Comparison of ENCODE assay signal across 31 mouse cellular contexts in genomic region chr12:112562462-112562861, GRCm38 (mm10). TPM values are rescaled to one million over a fixed set of nuclear protein-coding genes. Genes with fewer than 3 reads are reported as not detected.
DNase-seq lines count a peak whose midpoint lies in the region; ATAC-seq and TF ChIP-seq lines count a peak whose summit lies in the region.
"Had no signal": no experiment of that assay in that cellular context is flagged by ENCODE, and none has a peak within 500 bp of the region (broad histone marks: within the 10 kb centered on the region; RNA-seq: fewer than 3 reads in every experiment).

No protein-coding gene starts in this region.

- no peaks in the 10 kb centered on the region for H3K79me2 ChIP-seq in MEL (ENCODE audit: control insufficient read depth, insufficient read depth, low read length, poor library complexity)

- H3K27ac ChIP-seq in intestine, postnatal 0 days (ENCODE audit: low read depth, low read length) = no peak overlapping the region
- no peak overlapping the region for H3K27ac ChIP-seq in intestine, embryonic 15.5 days
- H3K27ac ChIP-seq in MEL (ENCODE audit: control insufficient read depth, low read depth, low read length) = no peak overlapping the region
- H3K27ac ChIP-seq in hindbrain, embryonic 11.5 days (ENCODE audit: low read depth, low read length) = no peak overlapping the region
- H3K27ac ChIP-seq: forebrain, embryonic 12.5 days; heart, embryonic 13.5 days; hindbrain, embryonic 15.5 days; liver, embryonic 14.5 days; stomach, embryonic 15.5 days had no signal

- peak; percentile 44 for TF ChIP-seq CTCF in intestine, postnatal 0 days (IDR thresholded peaks at IDR 0.05; ENCODE audit: low read depth)
- TF ChIP-seq CTCF in MEL (IDR thresholded peaks at IDR 0.05 in 2 of 3, conservative IDR thresholded peaks at IDR 0.05 in 1 of 3; ENCODE audit: control insufficient read depth in 1 of 3, insufficient read depth in 1 of 3, low read depth in 2 of 3, low read length in 3 of 3, poor library complexity in 1 of 3, severe bottlenecking in 1 of 3) = peak in 1 of 3 experiments; percentile 26; a peak in 2 of 6 replicates

- no peak overlapping the region for H3K4me3 ChIP-seq in intestine, postnatal 0 days (ENCODE audit: low read depth, low read length)
- H3K4me3 ChIP-seq in intestine, embryonic 15.5 days (replicated peaks) = no peak overlapping the region
- no peak overlapping the region for H3K4me3 ChIP-seq in MEL (ENCODE audit: control insufficient read depth in 1 of 2, insufficient read depth in 1 of 2, low read depth in 2 of 2, low read length in 2 of 2)
- no peak overlapping the region for H3K4me3 ChIP-seq in hindbrain, embryonic 11.5 days (ENCODE audit: low read depth, low read length)
- H3K4me3 ChIP-seq: erythroblast, embryonic 14.5 days; forebrain, embryonic 12.5 days; heart, embryonic 13.5 days; hindbrain, embryonic 15.5 days; megakaryocyte, embryonic 14.5 days; stomach, embryonic 15.5 days had no signal

- H3K4me2 ChIP-seq in intestine, postnatal 0 days (replicated peaks; ENCODE audit: low read depth) = no peak overlapping the region
- no peak overlapping the region for H3K4me2 ChIP-seq in intestine, embryonic 15.5 days (replicated peaks)
- H3K4me2 ChIP-seq in hindbrain, embryonic 11.5 days (replicated peaks; ENCODE audit: low read depth, low read length) = no peak overlapping the region
- H3K4me2 ChIP-seq: forebrain, embryonic 12.5 days; heart, embryonic 13.5 days; hindbrain, embryonic 15.5 days; stomach, embryonic 15.5 days had no signal

- peak; percentile 16 for TF ChIP-seq RAD21 in MEL (IDR thresholded peaks at IDR 0.05; ENCODE audit: low read depth, low read length)

- no peak overlapping the region for H3K9ac ChIP-seq in intestine, postnatal 0 days (ENCODE audit: low read depth, low read length)
- H3K9ac ChIP-seq in intestine, embryonic 15.5 days = no peak overlapping the region
- H3K9ac ChIP-seq in MEL (ENCODE audit: control insufficient read depth, low read depth, low read length, poor library complexity, severe bottlenecking) = no peak overlapping the region
- H3K9ac ChIP-seq in hindbrain, embryonic 11.5 days (ENCODE audit: low read depth, low read length) = no peak overlapping the region
- H3K9ac ChIP-seq: forebrain, embryonic 12.5 days; heart, embryonic 13.5 days; hindbrain, embryonic 15.5 days; liver, embryonic 14.5 days; stomach, embryonic 15.5 days had no signal

- TF ChIP-seq EP300 in MEL (IDR thresholded peaks at IDR 0.05; ENCODE audit: low read depth in 1 of 2, low read length in 2 of 2) = no peak

- peak; percentile 19 for DNase-seq in 3T3-L1 (ENCODE audit: low read depth, low spot score)
- peak; percentile 43 for DNase-seq in MEL (ENCODE audit: low read depth, low spot score)
- peak; percentile 35 for DNase-seq in splenic B cell, adult 2 months (ENCODE audit: low read depth, low spot score)
- no peak for DNase-seq in hindbrain, embryonic 11.5 days (ENCODE audit: low spot score)
- DNase-seq in cerebellum, adult 9-11 months = no peak
- DNase-seq: adrenal gland, postnatal 10 days; cerebellum, adult 8-10 months; gastrocnemius, postnatal 36 days; heart, postnatal 10 days; kidney, adult 8-10 months; kidney, postnatal 10 days; layer of hippocampus, adult 9-11 months; liver; lung, adult 2 months; lung, postnatal 4 days; midbrain, embryonic 14.5 days; thymus, postnatal 14 days had no signal

- H3K36me3 ChIP-seq in intestine, postnatal 0 days (ENCODE audit: control insufficient read depth, insufficient read depth) = no peaks in the 10 kb centered on the region
- no peaks in the 10 kb centered on the region for H3K36me3 ChIP-seq in intestine, embryonic 15.5 days
- no peaks in the 10 kb centered on the region for H3K36me3 ChIP-seq in MEL (ENCODE audit: control insufficient read depth in 1 of 2, insufficient read depth in 2 of 2, low read length in 2 of 2)
- no peaks in the 10 kb centered on the region for H3K36me3 ChIP-seq in splenic B cell, adult 2 months (ENCODE audit: control insufficient read depth, insufficient read depth, low read length, poor library complexity, severe bottlenecking)
- H3K36me3 ChIP-seq in hindbrain, embryonic 11.5 days (ENCODE audit: control insufficient read depth, insufficient read depth, low read length) = no peaks in the 10 kb centered on the region
- H3K36me3 ChIP-seq: forebrain, embryonic 12.5 days; heart, embryonic 13.5 days; hindbrain, embryonic 15.5 days; stomach, embryonic 15.5 days had no signal

- ATAC-seq in intestine, postnatal 0 days = no peak
- ATAC-seq in intestine, embryonic 15.5 days = no peak
- ATAC-seq in hindbrain, embryonic 11.5 days (ENCODE audit: low FRiP score) = no peak
- ATAC-seq: inflammation-experienced regulatory T-cells, adult 6 months; Patski had no signal

- no peak for TF ChIP-seq POLR2A in MEL (IDR thresholded peaks at IDR 0.05; ENCODE audit: control insufficient read depth in 1 of 2, insufficient read depth in 1 of 2, low read depth in 1 of 2, low read length in 2 of 2, poor library complexity in 1 of 2)

- no peaks in the 10 kb centered on the region for H3K27me3 ChIP-seq in intestine, postnatal 0 days (replicated peaks; ENCODE audit: control insufficient read depth, insufficient read depth, low read length)
- H3K27me3 ChIP-seq in intestine, embryonic 15.5 days (replicated peaks) = no peaks in the 10 kb centered on the region
- peaks cover 3 to 4% of the 10 kb centered on the region in 2 experiments; a peak in 2 of 4 replicates for H3K27me3 ChIP-seq in MEL (ENCODE audit: control insufficient read depth in 1 of 2, insufficient read depth in 2 of 2, low read length in 2 of 2)
- H3K27me3 ChIP-seq in splenic B cell, adult 2 months (ENCODE audit: control insufficient read depth, insufficient read depth, low read length, poor library complexity, severe bottlenecking) = no peaks in the 10 kb centered on the region
- H3K27me3 ChIP-seq in hindbrain, embryonic 11.5 days (ENCODE audit: control insufficient read depth, insufficient read depth, low read length) = no peaks in the 10 kb centered on the region
- H3K27me3 ChIP-seq: forebrain, embryonic 12.5 days; heart, embryonic 13.5 days; hindbrain, embryonic 15.5 days; Patski; stomach, embryonic 15.5 days had no signal

- WGBS in intestine, postnatal 0 days = 59% methylated on average over 5 of the region's 5 CpGs
- 72% methylated on average over 5 of the region's 5 CpGs for WGBS in intestine, embryonic 15.5 days
- WGBS in hindbrain, embryonic 11.5 days = 80% methylated on average over 5 of the region's 5 CpGs

- H3K4me1 ChIP-seq in intestine, postnatal 0 days (replicated peaks; ENCODE audit: control insufficient read depth, insufficient read depth, low read length) = no peaks in the 10 kb centered on the region
- H3K4me1 ChIP-seq in intestine, embryonic 15.5 days (replicated peaks) = no peaks in the 10 kb centered on the region
- no peaks in the 10 kb centered on the region for H3K4me1 ChIP-seq in MEL (ENCODE audit: control insufficient read depth in 1 of 2, insufficient read depth in 2 of 2, low read length in 2 of 2)
- no peaks in the 10 kb centered on the region for H3K4me1 ChIP-seq in hindbrain, embryonic 11.5 days (replicated peaks; ENCODE audit: control insufficient read depth, insufficient read depth, low read length)
- H3K4me1 ChIP-seq: hindbrain, embryonic 15.5 days; stomach, embryonic 15.5 days had no signal

- H3K9me3 ChIP-seq in intestine, postnatal 0 days (ENCODE audit: control insufficient read depth) = no peaks in the 10 kb centered on the region
- H3K9me3 ChIP-seq in intestine, embryonic 15.5 days = no peaks in the 10 kb centered on the region
- no peaks in the 10 kb centered on the region for H3K9me3 ChIP-seq in MEL (replicated peaks; ENCODE audit: insufficient read depth, low read length)
- no peaks in the 10 kb centered on the region for H3K9me3 ChIP-seq in hindbrain, embryonic 11.5 days (ENCODE audit: control insufficient read depth, low read length)
- H3K9me3 ChIP-seq: forebrain, embryonic 12.5 days; heart, embryonic 13.5 days; hindbrain, embryonic 15.5 days; megakaryocyte, embryonic 14.5 days; stomach, embryonic 15.5 days had no signal

TF ChIP-seq in MEL, 35 proteins besides CTCF, POLR2A, EP300 and RAD21 (continues in another document):
- TF ChIP-seq ZC3H11A (IDR thresholded peaks at IDR 0.05; ENCODE audit: low read depth, low read length) (no peak; the same call in 1 of the 2 replicates), SMC3 (IDR thresholded peaks at IDR 0.05; ENCODE audit: low read depth, low read length) (no peak), USF1 (IDR thresholded peaks at IDR 0.05; ENCODE audit: low read depth, low read length) (no peak), JUND (IDR thresholded peaks at IDR 0.05; ENCODE audit: low read depth, low read length) (no peak), POLR2AphosphoS5 (IDR thresholded peaks at IDR 0.05; ENCODE audit: borderline replicate concordance, low read depth, low read length) (no peak), POLR2AphosphoS2 (IDR thresholded peaks at IDR 0.05; ENCODE audit: low read length) (no peak), E2F4 (IDR thresholded peaks at IDR 0.05; ENCODE audit: borderline replicate concordance, low read depth, low read length) (no peak)

RNA-seq across cellular contexts. Expression of gene Inf2, which starts 26.1 kb away (rescaled TPM):
- 0.70 and 1.1 TPM in 2 replicates for polyA plus RNA-seq in intestine, postnatal 0 days (2015; fragmentation: Nextera tagmentation; extraction: Ambion mirVana)
- polyA plus RNA-seq in intestine, embryonic 15.5 days (2015; fragmentation: Nextera tagmentation; extraction: Ambion mirVana) = 2.5 and 2.8 TPM in 2 replicates
- total RNA-seq in MEL (2012; rRNA removed) = 23.2 and 26.1 TPM in 2 replicates
- 100 to 1,000 TPM in 1 of 2 experiments, 10 to 100 TPM in 1; 55.7 to 122 TPM for polyA plus RNA-seq in MEL (2012; ENCODE audit: insufficient read depth in 1 of 2, insufficient read length in 2 of 2, low read depth in 1 of 2, low replicate concordance in 2 of 2, missing spikeins in 1 of 2)
- 1.2 and 1.4 TPM in 2 replicates for polyA plus RNA-seq in hindbrain, embryonic 11.5 days (2014; fragmentation: Nextera tagmentation; extraction: Ambion mirVana)

RNA-seq across cellular contexts. Expression of gene Tmem179, which starts 45.9 kb away (rescaled TPM):
- 1.8 and 1.9 TPM in 2 replicates for polyA plus RNA-seq in intestine, postnatal 0 days (2015; fragmentation: Nextera tagmentation; extraction: Ambion mirVana)
- polyA plus RNA-seq in intestine, embryonic 15.5 days (2015; fragmentation: Nextera tagmentation; extraction: Ambion mirVana) = 2.4 and 3.2 TPM in 2 replicates
- 0.08 TPM in 1 of 2 replicates, not detected in the other for total RNA-seq in MEL (2012; rRNA removed)
- polyA plus RNA-seq in MEL (2012; ENCODE audit: insufficient read depth in 1 of 2, insufficient read length in 2 of 2, low read depth in 1 of 2, low replicate concordance in 2 of 2, missing spikeins in 1 of 2) = under 1 TPM in 1 of 2 experiments, not detected in 1; 0.10 TPM
- 6.0 and 7.0 TPM in 2 replicates for polyA plus RNA-seq in hindbrain, embryonic 11.5 days (2014; fragmentation: Nextera tagmentation; extraction: Ambion mirVana)
- total RNA-seq: gastrocnemius, postnatal 36 days; heart, adult 8-10 months; heart, postnatal 10 days; hematopoietic stem cell, adult 5-6 weeks; monocyte, adult 5-6 weeks had no signal
- polyA plus RNA-seq: erythroblast, embryonic 14.5 days; inflammation-experienced regulatory T-cells, adult 6 months had no signal

RNA-seq across cellular contexts. Expression of gene Adssl1, which starts 57.4 kb away (rescaled TPM):
- polyA plus RNA-seq in intestine, postnatal 0 days (2015; fragmentation: Nextera tagmentation; extraction: Ambion mirVana) = 0.57 and 0.67 TPM in 2 replicates
- polyA plus RNA-seq in intestine, embryonic 15.5 days (2015; fragmentation: Nextera tagmentation; extraction: Ambion mirVana) = 2.1 and 2.8 TPM in 2 replicates
- total RNA-seq in MEL (2012; rRNA removed) = 36.0 and 58.2 TPM in 2 replicates
- polyA plus RNA-seq in MEL (2012; ENCODE audit: insufficient read depth in 1 of 2, insufficient read length in 2 of 2, low read depth in 1 of 2, low replicate concordance in 2 of 2, missing spikeins in 1 of 2) = 10 to 100 TPM in 1 of 2 experiments, not detected in 1; 63.9 TPM
- polyA plus RNA-seq in hindbrain, embryonic 11.5 days (2014; fragmentation: Nextera tagmentation; extraction: Ambion mirVana) = 2.1 and 2.6 TPM in 2 replicates

Comparison
In these comparisons a context has a peak if more than half of its experiments do, and no peak if none do; other contexts are left out.
1. DNase-seq: peak in 3T3-L1 (single experiment), MEL (single experiment) and splenic B cell, adult 2 months (single experiment); none in hindbrain, embryonic 11.5 days (single experiment) and cerebellum, adult 9-11 months (single experiment).
2. RNA of gene Inf2, which starts 26.1 kb away (polyA plus RNA-seq): 55.7 to 122 TPM in MEL; 2.5 to 2.8 TPM in intestine, embryonic 15.5 days, 1.2 to 1.4 TPM in hindbrain, embryonic 11.5 days and 0.70 to 1.1 TPM in intestine, postnatal 0 days; every median in the first group is over 10 times any median in the second.